Mouse (Mus musculus): Measurements from ENCODE around the gene Lamtor2.

DNA sequence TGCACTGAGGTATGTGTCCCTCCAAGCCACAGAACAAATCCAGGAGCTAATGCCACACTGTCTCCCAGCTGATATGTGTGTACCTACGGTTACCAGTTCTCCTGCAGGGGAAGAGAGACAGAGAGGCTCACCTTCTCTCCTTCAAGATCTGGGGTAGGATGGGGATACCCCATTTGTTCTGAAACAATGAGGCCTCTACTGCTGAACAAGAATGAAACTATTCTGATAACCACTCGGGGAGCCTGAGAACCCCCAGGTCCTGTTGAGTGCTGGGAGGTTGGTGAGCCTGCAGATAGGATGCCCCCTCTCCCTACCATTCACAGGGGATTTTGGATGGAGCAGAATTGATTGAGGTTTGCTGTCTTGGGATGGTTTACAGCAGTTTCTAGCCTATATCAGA lies 32.8 kb downstream of the Lamtor2 start:
- no peak for TF ChIP-seq CTCF (IDR thresholded peaks at IDR 0.05; ENCODE audit: borderline replicate concordance, insufficient read depth, low read depth, low read length)
- TF ChIP-seq POLR2A (IDR thresholded peaks at IDR 0.05; ENCODE audit: borderline replicate concordance, insufficient read depth, low read length): no peak
